Mouse (Mus musculus): ENCODE results near the gene Mybphl. TPM values are rescaled to one million over a fixed set of nuclear protein-coding genes. Genes with fewer than 3 reads are reported as not detected.

Mybphl gene
- polyA plus RNA-seq, 1 experiment: not detected

- Histone ChIP-seq H3K4me3 (no peak overlapping the region), H3K79me2 (ENCODE audit: control insufficient read depth, insufficient read depth) (no peaks in the 10 kb centered on the region), H3K4me2 (ENCODE audit: low read depth) (no peak overlapping the region), H3K36me3 (ENCODE audit: control insufficient read depth, insufficient read depth) (no peaks in the 10 kb centered on the region), H3K27me3 (ENCODE audit: control insufficient read depth, insufficient read depth, insufficient read length) (peaks cover 77% of the 10 kb centered on the region), H3ac (ENCODE audit: control insufficient read depth, insufficient read length) (no peak overlapping the region)
- TF ChIP-seq MYOD1 (IDR thresholded peaks at IDR 0.05; ENCODE audit: control insufficient read depth in 1 of 3, insufficient read length in 2 of 3, low read depth in 2 of 3) (no peak), USF1 (IDR thresholded peaks at IDR 0.05; ENCODE audit: low read depth) (no peak)
These were observed 3.8 kb upstream of the Mybphl start for GRCm38 (mm10) chr3:108360894-108361293.

- Histone ChIP-seq H3K4me2 (ENCODE audit: low read depth) (no peak overlapping the region), H3ac (ENCODE audit: control insufficient read depth, insufficient read length) (no peak overlapping the region), H3K79me2 (ENCODE audit: control insufficient read depth, insufficient read depth) (no peaks in the 10 kb centered on the region), H3K4me3 (no peak overlapping the region), H3K36me3 (ENCODE audit: control insufficient read depth, insufficient read depth) (no peaks in the 10 kb centered on the region), H3K27me3 (ENCODE audit: control insufficient read depth, insufficient read depth, insufficient read length) (peaks cover 66% of the 10 kb centered on the region)
- TF ChIP-seq E2F4 (IDR thresholded peaks at IDR 0.05; ENCODE audit: insufficient read depth): no peak
These were observed 1.1 kb upstream of the Mybphl start for GRCm38 (mm10) chr3:108363626-108364025.

- no peak overlapping the region for H3K4me2 ChIP-seq (ENCODE audit: low read depth)
- H3K4me3 ChIP-seq: no peak overlapping the region
- H3ac ChIP-seq (ENCODE audit: control insufficient read depth, insufficient read length): no peak overlapping the region
- TF ChIP-seq POLR2A (IDR thresholded peaks at IDR 0.05; ENCODE audit: insufficient read length, low read depth) (no peak), E2F4 (IDR thresholded peaks at IDR 0.05; ENCODE audit: insufficient read depth) (no peak), SRF (IDR thresholded peaks at IDR 0.05; ENCODE audit: control insufficient read depth, insufficient read length, low read depth) (no peak), TCF12 (IDR thresholded peaks at IDR 0.05; ENCODE audit: insufficient read depth, poor library complexity, severe bottlenecking) (no peak)
- no peaks in the 10 kb centered on the region for H3K36me3 ChIP-seq (ENCODE audit: control insufficient read depth, insufficient read depth)
- H3K27me3 ChIP-seq (ENCODE audit: control insufficient read depth, insufficient read depth, insufficient read length): peaks cover 49% of the 10 kb centered on the region
- no peaks in the 10 kb centered on the region for H3K79me2 ChIP-seq (ENCODE audit: control insufficient read depth, insufficient read depth)
These were observed 2.5 kb downstream of the Mybphl start for GRCm38 (mm10) chr3:108367173-108367572.

- Histone ChIP-seq H3K4me2 (ENCODE audit: low read depth) (no peak overlapping the region), H3K36me3 (ENCODE audit: control insufficient read depth, insufficient read depth) (no peaks in the 10 kb centered on the region), H3K4me3 (no peak overlapping the region), H3ac (ENCODE audit: control insufficient read depth, insufficient read length) (no peak overlapping the region), H3K79me2 (ENCODE audit: control insufficient read depth, insufficient read depth) (no peaks in the 10 kb centered on the region), H3K27me3 (ENCODE audit: control insufficient read depth, insufficient read depth, insufficient read length) (peaks cover 49% of the 10 kb centered on the region)
- TF ChIP-seq REST (IDR thresholded peaks at IDR 0.05; ENCODE audit: insufficient read depth, insufficient read length) (no peak), TCF3 (IDR thresholded peaks at IDR 0.05; ENCODE audit: insufficient read length, low read depth) (no peak), POLR2AphosphoS2 (IDR thresholded peaks at IDR 0.05; ENCODE audit: insufficient read length, low read depth) (no peak), USF1 (IDR thresholded peaks at IDR 0.05; ENCODE audit: low read depth) (no peak), E2F4 (IDR thresholded peaks at IDR 0.05; ENCODE audit: insufficient read depth) (no peak), MYOG (IDR thresholded peaks at IDR 0.05; ENCODE audit: control insufficient read depth in 1 of 3, insufficient read depth in 1 of 3, insufficient read length in 2 of 3, low read depth in 2 of 3) (no peak), TCF12 (IDR thresholded peaks at IDR 0.05; ENCODE audit: insufficient read depth, poor library complexity, severe bottlenecking) (no peak)
These were observed 3.1 kb downstream of the Mybphl start for GRCm38 (mm10) chr3:108367828-108368227.

GRCm38 (mm10) chr3:108368721-108369120 is 4.0 kb downstream of the Mybphl start:
- H3ac ChIP-seq (ENCODE audit: control insufficient read depth, insufficient read length): no peak overlapping the region
- H3K79me2 ChIP-seq (ENCODE audit: control insufficient read depth, insufficient read depth): no peaks in the 10 kb centered on the region
- no peak for TF ChIP-seq MYOG (IDR thresholded peaks at IDR 0.05; ENCODE audit: control insufficient read depth in 1 of 3, insufficient read depth in 1 of 3, insufficient read length in 2 of 3, low read depth in 2 of 3)
- no peak for TF ChIP-seq SRF (IDR thresholded peaks at IDR 0.05; ENCODE audit: control insufficient read depth, insufficient read length, low read depth)
- no peak for TF ChIP-seq POLR2AphosphoS2 (IDR thresholded peaks at IDR 0.05; ENCODE audit: insufficient read length, low read depth)
- TF ChIP-seq E2F4 (IDR thresholded peaks at IDR 0.05; ENCODE audit: insufficient read depth): no peak
- TF ChIP-seq MYOD1 (IDR thresholded peaks at IDR 0.05; ENCODE audit: control insufficient read depth in 1 of 3, insufficient read length in 2 of 3, low read depth in 2 of 3): no peak
- no peak for TF ChIP-seq USF1 (IDR thresholded peaks at IDR 0.05; ENCODE audit: low read depth)
- no peaks in the 10 kb centered on the region for H3K36me3 ChIP-seq (ENCODE audit: control insufficient read depth, insufficient read depth)
- no peak overlapping the region for H3K4me2 ChIP-seq (ENCODE audit: low read depth)
- peaks cover 49% of the 10 kb centered on the region for H3K27me3 ChIP-seq (ENCODE audit: control insufficient read depth, insufficient read depth, insufficient read length)
- H3K4me3 ChIP-seq: no peak overlapping the region

- no peak for TF ChIP-seq REST (IDR thresholded peaks at IDR 0.05; ENCODE audit: insufficient read depth, insufficient read length)
- no peak for TF ChIP-seq POLR2AphosphoS2 (IDR thresholded peaks at IDR 0.05; ENCODE audit: insufficient read length, low read depth)
These were observed 7.6 kb downstream of the Mybphl start for GRCm38 (mm10) chr3:108372274-108372673.

GRCm38 (mm10) chr3:108372691-108373090 is 8.0 kb downstream of the Mybphl start:
- H3K36me3 ChIP-seq (ENCODE audit: control insufficient read depth, insufficient read depth): no peaks in the 10 kb centered on the region
- no peak overlapping the region for H3K4me2 ChIP-seq (ENCODE audit: low read depth)
- no peaks in the 10 kb centered on the region for H3K79me2 ChIP-seq (ENCODE audit: control insufficient read depth, insufficient read depth)
- TF ChIP-seq E2F4 (IDR thresholded peaks at IDR 0.05; ENCODE audit: insufficient read depth): no peak
- TF ChIP-seq REST (IDR thresholded peaks at IDR 0.05; ENCODE audit: insufficient read depth, insufficient read length): no peak
- TF ChIP-seq TCF3 (IDR thresholded peaks at IDR 0.05; ENCODE audit: insufficient read length, low read depth): no peak
- no peak for TF ChIP-seq USF1 (IDR thresholded peaks at IDR 0.05; ENCODE audit: low read depth)
- H3K4me3 ChIP-seq: no peak overlapping the region
- no peak overlapping the region for H3ac ChIP-seq (ENCODE audit: control insufficient read depth, insufficient read length)
- H3K27me3 ChIP-seq (ENCODE audit: control insufficient read depth, insufficient read depth, insufficient read length): peaks cover 55% of the 10 kb centered on the region

More at GRCm38 (mm10) chr3:108372274-108372673, 7.6 kb downstream of the Mybphl start:
- no peak overlapping the region for H3ac ChIP-seq (ENCODE audit: control insufficient read depth, insufficient read length)
- no peak overlapping the region for H3K4me2 ChIP-seq (ENCODE audit: low read depth)
- H3K79me2 ChIP-seq (ENCODE audit: control insufficient read depth, insufficient read depth): no peaks in the 10 kb centered on the region
- no peaks in the 10 kb centered on the region for H3K36me3 ChIP-seq (ENCODE audit: control insufficient read depth, insufficient read depth)
- H3K27me3 ChIP-seq (ENCODE audit: control insufficient read depth, insufficient read depth, insufficient read length): peaks cover 55% of the 10 kb centered on the region
- no peak overlapping the region for H3K4me3 ChIP-seq

All from myocyte (in vitro differentiated cells).